Mouse (Mus musculus) E14TG2a.4 (cell line): ENCODE measurements at regions not wholly inside any gene's neighbourhood (a gene's known extent, or its start where the extent isn't known, plus 50 kb on each side); places are given as distances from the start of the nearest gene placed in this dataset.

Experiments used
- CTCF ChIP-seq: conservative IDR thresholded peaks from 2 replicates; pipeline ENCODE4 v1.5.1; 2014; ENCODE audit warnings: low read length
- NANOG ChIP-seq: IDR thresholded peaks from 2 replicates; pipeline ENCODE4 v1.6.1; 2014; ENCODE audit warnings: borderline replicate concordance, low read length, mixed read lengths

- TF ChIP-seq CTCF (no peak), NANOG (no peak)
These were observed 89.3 kb upstream of the Vgll3 start for GRCm38 (mm10) chr16:65725559-65726269.
